Mouse (Mus musculus) forebrain, embryonic 10.5 days (tissue): ENCODE data around the gene Zmym4. TPM values are rescaled to one million over a fixed set of nuclear protein-coding genes. Genes with fewer than 3 reads are reported as not detected.
A peak's percentile ranks its signal among the peaks of the same experiment; 100 is the strongest.
"Not testable (repeated sequence)": the region's sequence is repeated elsewhere in the genome, so short reads cannot be mapped to it uniquely, and the experiment has no call there.

ENCODE experiments used
- DNase-seq: peaks from one replicate; pipeline ENCODE4 v3.0.0-alpha.2; 2017; ENCODE audit warnings: low spot score; ENCODE audit errors: extremely low spot score
- H3K27ac ChIP-seq: fragments of 300-500 bp; sonication (generic); 2 replicates; pipeline ENCODE4 v1.5.1; 2016; ENCODE audit warnings: mild to moderate bottlenecking
- H3K27me3 ChIP-seq: fragments of 300-500 bp; sonication (generic); 2 replicates; pipeline ENCODE4 v1.6.1; 2016; ENCODE audit warnings: mild to moderate bottlenecking; ENCODE audit not compliant: poor library complexity, severe bottlenecking
- H3K36me3 ChIP-seq: fragments of 300-500 bp; sonication (generic); replicated peaks from 2 replicates; pipeline ENCODE4 v1.6.1; 2016; ENCODE audit warnings: mild to moderate bottlenecking, moderate library complexity
- H3K4me1 ChIP-seq: fragments of 300-500 bp; sonication (generic); 2 replicates; pipeline ENCODE4 v1.6.1; 2016
- H3K4me3 ChIP-seq: fragments of 300-500 bp; sonication (generic); 2 replicates; pipeline ENCODE4 v1.5.1; 2016; ENCODE audit warnings: mild to moderate bottlenecking, moderate library complexity
- H3K9me3 ChIP-seq: fragments of 300-500 bp; sonication (generic); 2 replicates; pipeline ENCODE4 v1.6.1; 2016; ENCODE audit warnings: mild to moderate bottlenecking, moderate library complexity
- WGBS: fragments of 180-500 bp; shearing (Covaris S2); methylation state at CpG from one replicate; pipeline ENCODE4 v1.1.7; 2016; 5-methylcytosine and 5-hydroxymethylcytosine counted together
- polyA plus RNA-seq: library from polyadenylated mRNA; unstranded; fragments of >200 nt; fragmentation: Nextera tagmentation; extraction: Ambion mirVana; gene quantifications from 2 replicates; pipeline ENCODE4 v1.2.1, GENCODE M21; 2016

Gene Zmym4
- 26.2 and 29.9 TPM in 2 replicates for polyA plus RNA-seq

DNA sequence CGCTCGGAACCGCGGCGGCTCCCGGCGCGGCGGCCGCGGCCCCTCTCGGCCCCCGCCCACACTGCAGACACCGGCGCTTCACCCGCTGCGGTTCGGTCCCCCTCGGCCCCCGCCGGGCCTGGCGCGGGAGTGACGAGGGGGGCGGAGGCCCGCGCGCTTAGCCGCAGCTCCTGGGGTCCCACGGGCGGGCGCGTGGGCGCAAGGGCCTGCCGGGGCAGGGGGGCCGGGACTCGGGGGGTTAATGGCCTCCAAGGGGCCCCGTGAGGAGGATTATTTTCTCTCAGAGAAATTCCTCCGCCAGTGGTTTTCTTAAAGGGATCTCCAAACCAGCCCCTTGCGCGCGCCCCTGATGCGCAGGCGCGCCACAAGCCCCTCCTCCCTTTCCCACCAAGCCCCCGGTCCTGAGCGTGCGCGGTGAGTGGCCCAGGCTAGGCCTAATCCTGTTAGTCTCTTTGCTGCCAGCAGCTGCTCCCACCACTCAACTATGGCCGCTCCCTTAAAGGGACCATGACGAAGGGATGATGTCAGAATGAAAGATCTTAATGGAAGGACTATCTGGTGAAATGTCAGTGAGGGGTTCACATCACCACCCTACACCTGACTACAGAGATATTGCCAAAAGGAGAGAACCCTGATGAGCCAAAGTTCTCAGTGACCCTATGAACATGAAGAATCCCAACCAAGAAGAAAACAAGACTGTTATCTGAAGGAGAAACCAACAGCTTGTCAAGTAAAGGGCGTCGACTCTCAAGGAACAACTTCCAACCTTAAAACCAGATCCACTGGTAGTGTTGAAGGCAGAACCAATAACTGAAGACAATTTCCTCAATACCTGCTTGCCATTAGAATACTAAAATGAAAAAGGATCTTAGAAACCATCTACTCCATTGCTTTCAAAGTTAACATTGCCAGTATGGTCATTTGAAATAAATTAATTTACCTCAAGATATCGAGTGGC, at the start of gene Zmym4:
Gene Zmym4, minus strand, starts transcription at position 272 of the 958 bp plus-strand sequence.
- Histone ChIP-seq H3K4me1 (peaks cover 14% of the 10 kb centered on the region), H3K4me3 (peak within 1 kb of the TSS; percentile 98), H3K27ac (peak within 1 kb of the TSS; percentile 100), H3K9me3 (no peaks in the 10 kb centered on the region), H3K27me3 (no peaks in the 10 kb centered on the region), H3K36me3 (peaks cover 8% of the 10 kb centered on the region)
- WGBS, result 5% methylated on average over 54 of the region's 54 CpGs
- peak; percentile 94 for DNase-seq

DNA sequence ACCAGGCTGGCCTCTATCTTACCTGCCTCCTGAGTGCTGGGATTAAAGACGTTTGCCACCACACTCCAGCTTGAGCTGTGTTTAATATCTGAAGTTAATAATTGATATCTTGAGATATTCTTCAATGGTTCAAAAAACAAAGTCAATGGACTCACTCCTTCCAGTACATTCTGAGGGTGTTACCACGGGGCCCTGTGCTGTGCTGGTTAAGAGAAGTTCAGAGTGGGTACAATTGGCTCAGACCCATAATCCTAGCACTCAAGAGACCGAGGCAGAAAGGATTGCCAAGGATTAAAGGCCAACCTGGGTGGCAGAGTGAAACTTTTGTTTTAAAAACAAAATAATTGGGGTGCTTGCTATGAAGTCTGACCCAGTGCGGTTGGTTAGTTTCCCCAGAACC, 48.4 kb upstream of the Zmym4 start:
- no peak overlapping the region for H3K4me3 ChIP-seq
- no peak for DNase-seq
- no peaks in the 10 kb centered on the region for H3K36me3 ChIP-seq
- 85% methylated on average over 4 of the region's 4 CpGs for WGBS
- peaks cover 8% of the 10 kb centered on the region; the same call in 1 of the 2 replicates for H3K4me1 ChIP-seq
- no peaks in the 10 kb centered on the region for H3K27me3 ChIP-seq
- no peak overlapping the region for H3K27ac ChIP-seq
- H3K9me3 ChIP-seq, result no peaks in the 10 kb centered on the region

DNA sequence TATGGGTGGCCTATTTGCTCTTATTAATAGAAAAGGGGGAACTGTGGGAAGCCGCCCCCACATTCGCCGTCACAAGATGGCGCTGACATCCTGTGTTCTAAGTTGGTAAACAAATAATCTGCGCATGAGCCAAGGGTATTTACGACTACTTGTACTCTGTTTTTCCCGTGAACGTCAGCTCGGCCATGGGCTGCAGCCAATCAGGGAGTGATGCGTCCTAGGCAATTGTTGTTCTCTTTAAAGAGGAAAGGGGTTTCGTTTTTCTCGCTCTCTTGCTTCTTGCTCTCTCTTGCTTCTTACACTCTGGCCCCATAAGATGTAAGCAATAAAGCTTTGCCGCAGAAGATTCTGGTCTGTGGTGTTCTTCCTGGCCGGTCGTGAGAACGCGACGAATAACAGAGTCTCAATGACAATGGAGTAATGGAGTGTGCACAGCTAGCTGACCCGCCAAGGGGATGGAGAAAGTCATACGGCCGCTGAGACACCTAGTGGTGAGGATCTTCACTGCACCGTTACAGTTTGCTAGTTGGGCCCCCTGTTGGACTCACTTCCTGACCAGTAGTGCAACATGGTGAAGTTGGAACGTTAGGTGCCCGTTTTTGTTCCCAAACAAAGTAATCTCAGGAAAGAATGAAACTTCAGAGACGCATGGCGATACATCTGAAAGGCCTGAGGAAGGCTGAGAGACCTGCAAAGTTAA, 47.5 kb upstream of the Zmym4 start:
- H3K9me3 ChIP-seq, H3K4me1 ChIP-seq, H3K36me3 ChIP-seq, H3K27me3 ChIP-seq: not testable (repeated sequence)
- peak overlapping the region; percentile 76 for H3K27ac ChIP-seq
- peak; percentile 83 for DNase-seq
- peak overlapping the region; percentile 43 for H3K4me3 ChIP-seq
- 14% methylated on average over 14 of the region's 26 CpGs for WGBS

DNA sequence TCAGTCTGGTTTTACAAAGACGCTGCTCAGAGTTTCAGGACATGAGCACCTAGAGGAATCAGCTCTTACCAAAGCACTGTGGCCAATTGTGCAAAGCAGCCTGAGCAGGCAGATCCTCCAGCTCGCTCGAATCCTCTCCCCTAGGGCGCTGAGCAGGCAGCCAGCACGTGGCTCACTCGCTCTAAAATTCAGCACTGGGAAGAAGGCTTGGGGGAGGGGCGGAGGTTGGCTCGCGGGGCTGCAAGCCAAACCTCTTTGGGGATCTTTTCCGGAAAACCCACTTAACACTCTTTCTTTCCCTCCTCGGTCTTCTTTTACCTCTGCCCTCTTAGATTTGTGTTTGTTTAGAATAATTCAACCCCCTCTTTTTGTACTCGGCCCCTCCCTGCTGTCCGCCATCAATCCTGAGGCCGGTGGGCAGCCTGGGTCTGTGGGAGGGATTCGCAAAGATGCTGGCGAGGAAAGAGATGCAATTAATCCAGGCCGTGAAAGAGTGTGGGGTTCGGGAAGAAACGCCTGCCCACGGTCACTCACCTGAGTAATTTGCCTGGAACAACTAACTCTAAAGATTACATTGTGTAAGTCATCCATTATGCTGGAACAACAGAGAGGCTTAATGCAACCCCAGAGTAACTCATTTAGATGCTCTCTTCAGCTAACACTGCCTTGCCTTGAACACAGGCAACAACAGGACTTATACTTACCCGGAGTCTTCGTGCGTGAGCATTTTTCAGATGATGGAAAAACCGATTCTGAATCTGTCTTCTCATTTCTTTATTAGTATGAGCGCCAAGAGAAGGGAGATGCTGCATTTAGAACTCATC, 37.4 kb upstream of the Zmym4 start:
- peaks cover 3% of the 10 kb centered on the region for H3K9me3 ChIP-seq
- H3K27me3 ChIP-seq, result peaks cover 4% of the 10 kb centered on the region; the same call in 1 of the 2 replicates
- H3K36me3 ChIP-seq, result no peaks in the 10 kb centered on the region
- peak overlapping the region; percentile 50 for H3K4me3 ChIP-seq
- H3K27ac ChIP-seq, result peak overlapping the region; percentile 88
- 16% methylated on average over 25 of the region's 25 CpGs for WGBS
- peak; percentile 71 for DNase-seq
- peaks cover 23% of the 10 kb centered on the region for H3K4me1 ChIP-seq

DNA sequence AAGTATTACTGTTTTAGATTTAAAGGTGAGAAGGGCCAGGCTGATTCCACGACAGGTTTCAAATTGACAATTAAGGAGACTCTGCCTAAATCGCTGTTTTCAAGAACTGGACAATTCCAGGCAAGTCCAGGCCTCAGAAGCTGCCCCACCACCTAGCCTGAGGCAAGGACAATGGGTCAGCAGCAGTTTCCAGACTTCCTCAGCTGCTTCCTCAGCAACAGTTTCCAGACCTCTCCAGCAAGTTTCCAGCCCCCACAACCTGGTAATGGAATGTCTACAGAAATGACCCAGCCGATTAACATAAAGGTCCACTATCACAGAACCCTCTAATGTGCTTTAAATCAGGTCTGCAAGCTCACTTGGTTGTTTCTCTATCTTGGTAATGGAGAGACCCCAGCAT, 36.4 kb upstream of the Zmym4 start:
- Histone ChIP-seq H3K27me3 (peaks cover 4% of the 10 kb centered on the region; the same call in 1 of the 2 replicates), H3K36me3 (no peaks in the 10 kb centered on the region), H3K27ac (peak overlapping the region; percentile 88), H3K4me1 (peaks cover 25% of the 10 kb centered on the region), H3K4me3 (peak overlapping the region; percentile 50), H3K9me3 (peaks cover 3% of the 10 kb centered on the region)
- DNase-seq, result no peak
- WGBS, result 75% methylated on average over 3 of the region's 3 CpGs

DNA sequence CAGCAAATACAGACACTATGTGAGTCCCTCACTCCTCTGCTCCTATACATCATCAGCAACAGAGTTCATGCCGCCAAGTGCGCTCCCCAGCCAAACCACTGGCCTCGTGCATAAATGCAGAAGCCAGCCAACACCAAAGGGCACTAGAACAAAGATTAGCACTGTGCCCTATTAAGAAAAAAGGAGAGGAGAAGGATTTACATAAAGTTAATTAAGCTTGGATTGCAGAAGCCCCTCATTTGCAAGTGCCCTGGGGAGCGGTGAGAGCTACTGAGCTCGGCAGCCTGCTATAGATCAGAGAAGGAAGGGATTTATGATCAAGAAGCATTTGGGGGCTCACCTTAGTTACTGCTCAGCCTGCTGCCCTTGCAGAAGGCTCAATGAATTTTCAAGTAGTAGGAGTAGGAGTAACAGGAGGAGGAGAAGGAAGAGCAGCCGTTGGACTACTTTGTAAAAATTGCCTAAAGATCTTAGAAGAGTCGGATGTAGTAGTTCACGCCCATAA, 32.7 kb upstream of the Zmym4 start:
- Histone ChIP-seq H3K4me1 (peaks cover 20% of the 10 kb centered on the region), H3K27me3 (peaks cover 4% of the 10 kb centered on the region; the same call in 1 of the 2 replicates), H3K27ac (no peak overlapping the region), H3K4me3 (no peak overlapping the region), H3K36me3 (no peaks in the 10 kb centered on the region), H3K9me3 (peaks cover 3% of the 10 kb centered on the region)
- WGBS, result 35% methylated on average over 8 of the region's 8 CpGs
- DNase-seq, result no peak

DNA sequence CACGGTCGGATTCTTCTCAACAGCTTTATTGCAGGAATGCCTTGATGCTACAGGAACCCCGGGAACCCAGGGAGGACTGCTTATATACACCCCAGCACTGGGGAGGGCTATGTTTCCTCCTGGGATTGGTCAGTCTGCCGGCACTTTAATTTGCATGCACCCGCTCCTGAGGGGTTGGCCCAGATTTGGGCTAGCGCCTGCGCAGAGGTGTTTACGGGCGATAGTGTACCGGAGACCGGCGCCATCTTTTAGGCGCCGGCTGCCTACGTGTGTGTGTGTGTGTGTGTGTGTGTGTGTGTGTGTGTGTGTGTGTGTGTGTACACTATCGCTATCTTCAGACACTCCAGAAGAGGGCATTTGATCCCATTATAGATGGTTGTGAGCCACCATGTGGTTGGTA, 31.4 kb upstream of the Zmym4 start:
- DNase-seq, H3K27ac ChIP-seq, H3K36me3 ChIP-seq, H3K4me1 ChIP-seq, H3K9me3 ChIP-seq, H3K27me3 ChIP-seq, H3K4me3 ChIP-seq: not testable (repeated sequence)
- WGBS, result 95% methylated on average over 13 of the region's 16 CpGs

DNA sequence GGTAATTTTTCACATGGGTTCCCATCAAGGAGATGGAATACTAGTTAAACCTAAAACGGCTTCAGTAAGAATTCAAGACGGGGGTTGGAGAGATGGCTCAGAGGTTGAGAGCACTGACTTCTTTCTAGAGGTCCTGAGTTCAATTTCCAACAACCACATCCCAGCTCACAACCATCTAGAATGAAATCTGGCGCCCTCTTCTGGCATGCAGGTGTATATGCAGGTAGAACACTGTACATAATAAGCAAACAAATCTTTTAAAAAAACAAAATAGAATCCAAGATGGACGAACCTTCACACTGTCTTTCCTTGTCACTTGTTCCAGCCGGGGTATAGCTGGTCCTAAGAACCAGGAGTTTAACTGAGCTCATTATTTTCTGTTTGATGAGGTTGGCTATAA, 24.4 kb upstream of the Zmym4 start:
- WGBS, result 68% methylated on average over 5 of the region's 5 CpGs
- H3K27me3 ChIP-seq, result no peaks in the 10 kb centered on the region
- H3K27ac ChIP-seq, result no peak overlapping the region
- no peaks in the 10 kb centered on the region for H3K9me3 ChIP-seq
- H3K4me1 ChIP-seq, result no peaks in the 10 kb centered on the region
- no peak overlapping the region for H3K4me3 ChIP-seq
- DNase-seq, result no peak
- H3K36me3 ChIP-seq, result no peaks in the 10 kb centered on the region

DNA sequence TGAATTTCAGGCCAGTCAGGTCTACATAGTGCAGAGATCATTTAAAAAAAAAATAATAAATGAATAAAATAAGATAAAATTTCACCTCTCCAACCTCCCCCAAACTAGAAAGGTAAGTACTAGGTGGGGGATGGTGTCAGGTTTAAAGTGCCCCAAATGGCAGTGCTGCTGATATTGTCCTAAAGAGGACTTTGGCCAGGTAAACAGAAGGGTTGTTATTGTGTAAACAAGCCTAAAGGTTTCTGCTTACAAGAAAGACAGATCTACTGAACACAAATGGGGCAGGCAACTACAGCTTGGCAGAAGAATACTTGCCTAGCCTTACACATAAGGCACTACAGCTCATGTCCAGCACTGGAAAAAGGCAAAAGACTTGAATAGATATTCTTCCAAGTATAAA, 22.6 kb upstream of the Zmym4 start:
- no peak overlapping the region for H3K4me3 ChIP-seq
- H3K9me3 ChIP-seq, result no peaks in the 10 kb centered on the region
- no peaks in the 10 kb centered on the region for H3K4me1 ChIP-seq
- no peaks in the 10 kb centered on the region for H3K36me3 ChIP-seq
- H3K27ac ChIP-seq, result no peak overlapping the region
- no peak for DNase-seq
- no peaks in the 10 kb centered on the region for H3K27me3 ChIP-seq

DNA sequence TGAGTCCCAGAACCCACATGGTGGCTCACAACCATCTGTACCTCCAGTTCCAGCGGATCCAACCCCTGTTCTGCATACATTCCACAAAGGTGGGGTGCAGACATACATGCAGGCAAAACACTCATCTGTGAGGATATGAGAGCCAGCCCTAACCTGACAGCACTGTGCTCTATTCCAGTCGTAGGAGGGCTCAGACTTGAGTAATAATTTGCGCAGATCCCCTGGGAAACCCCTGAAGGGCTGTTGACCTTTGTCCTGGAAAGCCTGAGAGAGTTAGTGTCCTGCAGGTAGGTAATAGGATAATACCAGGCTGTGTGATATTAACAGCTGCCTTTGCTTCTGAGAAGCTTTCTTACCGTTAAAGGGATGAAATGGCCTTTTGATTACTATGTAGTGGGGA, 20.6 kb upstream of the Zmym4 start:
- Histone ChIP-seq H3K9me3 (no peaks in the 10 kb centered on the region), H3K27ac (no peak overlapping the region), H3K4me1 (no peaks in the 10 kb centered on the region), H3K36me3 (no peaks in the 10 kb centered on the region), H3K4me3 (no peak overlapping the region), H3K27me3 (no peaks in the 10 kb centered on the region)
- 79% methylated on average over 4 of the region's 4 CpGs for WGBS
- DNase-seq, result no peak

DNA sequence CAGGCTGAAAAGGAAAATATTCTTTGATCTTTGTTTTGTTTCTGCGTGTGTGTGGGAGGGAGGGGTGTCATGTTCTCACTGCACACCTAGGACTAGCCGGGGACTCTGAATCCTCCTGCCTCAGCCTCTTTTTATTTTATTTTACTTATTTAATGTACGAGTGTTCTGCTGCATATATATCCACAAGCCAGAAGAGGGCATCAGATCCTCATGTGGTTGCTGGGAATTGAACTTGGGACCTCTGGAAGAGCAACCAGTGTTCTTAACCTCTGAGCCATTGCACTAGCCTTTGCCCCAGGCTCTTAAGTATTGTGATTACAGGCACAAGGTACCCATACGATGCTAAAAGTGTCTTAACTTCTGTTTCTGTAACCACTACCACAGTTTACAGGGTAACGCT, 18.8 kb upstream of the Zmym4 start:
- no peak for DNase-seq
- Histone ChIP-seq H3K36me3 (no peaks in the 10 kb centered on the region), H3K27me3 (no peaks in the 10 kb centered on the region), H3K9me3 (no peaks in the 10 kb centered on the region), H3K4me3 (no peak overlapping the region), H3K27ac (no peak overlapping the region), H3K4me1 (no peaks in the 10 kb centered on the region)
- 87% methylated on average over 5 of the region's 5 CpGs for WGBS

DNA sequence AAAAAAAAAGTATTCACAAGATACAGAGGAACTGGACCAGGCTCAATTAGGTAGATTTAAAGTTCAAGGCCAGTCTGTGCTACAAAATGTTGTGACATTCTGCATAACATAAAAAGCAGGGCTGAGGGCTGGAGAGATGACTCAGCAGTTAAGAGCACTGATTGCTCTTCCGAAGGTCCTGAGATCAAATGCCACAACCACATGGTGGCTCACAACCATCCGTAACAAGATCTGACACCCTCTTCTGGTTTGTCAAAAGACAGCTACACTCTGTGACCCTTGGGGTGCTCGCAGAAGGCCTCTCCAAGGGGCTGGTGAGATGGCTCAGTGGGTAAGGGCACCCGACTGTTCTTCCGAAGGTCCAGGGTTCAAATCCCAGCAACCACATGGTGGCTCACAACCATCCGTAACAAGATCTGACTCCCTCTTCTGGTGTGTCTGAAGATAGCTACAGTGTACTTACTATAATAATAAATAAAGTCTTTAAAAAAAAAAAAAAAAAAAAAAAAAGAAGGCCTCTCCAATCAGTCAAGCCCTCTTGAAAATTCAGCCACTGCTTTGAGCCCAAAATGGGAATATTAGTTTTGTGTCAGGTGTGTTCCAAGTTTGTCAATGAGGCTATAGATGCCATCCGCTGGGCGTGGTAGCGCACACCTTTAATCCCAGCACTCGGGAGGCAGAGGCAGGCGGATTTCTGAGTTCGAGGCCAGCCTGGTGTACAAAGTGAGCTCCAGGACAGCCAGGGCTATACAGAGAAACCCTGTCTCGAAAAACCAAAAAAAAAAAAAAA, 16.0 kb upstream of the Zmym4 start:
- H3K4me1 ChIP-seq, H3K36me3 ChIP-seq, H3K27ac ChIP-seq, H3K9me3 ChIP-seq, H3K27me3 ChIP-seq, H3K4me3 ChIP-seq, DNase-seq: not testable (repeated sequence)
- 87% methylated on average over 13 of the region's 13 CpGs for WGBS
